Mouse (Mus musculus) brown adipose tissue, adult 24 weeks (tissue): ENCODE data around the gene Pld2. TPM values are rescaled to one million over a fixed set of nuclear protein-coding genes. Genes with fewer than 3 reads are reported as not detected.
"Not testable (repeated sequence)": the region's sequence is repeated elsewhere in the genome, so short reads cannot be mapped to it uniquely, and the experiment has no call there.

Source experiments
- H3K27ac ChIP-seq: fragments of 200-500 bp; replicated peaks from 2 replicates; pipeline ENCODE4 v1.5.1; 2012; ENCODE audit warnings: low read depth, mild to moderate bottlenecking, low read length
- H3K4me1 ChIP-seq: fragments of 200-500 bp; 2 replicates; pipeline ENCODE4 v1.6.1; 2012; ENCODE audit warnings: low read length, mixed read lengths; ENCODE audit not compliant: control insufficient read depth, insufficient read depth, insufficient read length
- H3K4me3 ChIP-seq: fragments of 200-500 bp; 2 replicates; pipeline ENCODE4 v1.5.1; 2012; ENCODE audit warnings: low read depth, mild to moderate bottlenecking, low read length, moderate library complexity; ENCODE audit not compliant: insufficient read depth
- polyA plus RNA-seq: library from polyadenylated mRNA; stranded (reverse); fragments of >200 nt; gene quantifications from 2 replicates; pipeline ENCODE4 v1.2.4, GENCODE M21; 2012; ENCODE audit not compliant: missing spikeins, insufficient read depth, insufficient read length

Gene Pld2
- polyA plus RNA-seq, 1 experiment = 5.9 TPM

- Histone ChIP-seq H3K4me3 (no peak overlapping the region), H3K4me1 (no peaks in the 10 kb centered on the region; the same call in 1 of the 2 replicates)
Observed at GRCm38 (mm10) chr11:70518436-70518835, 21.4 kb upstream of the Pld2 start.

GRCm38 (mm10) chr11:70518923-70519322 lies 20.9 kb upstream of the Pld2 start, which contains the start of gene Gltpd2:
Gene Gltpd2, plus strand, starts transcription at chr11:70519196.
- Histone ChIP-seq H3K27ac (no peak within 1 kb of the TSS), H3K4me1 (no peaks in the 10 kb centered on the region), H3K4me3 (peak within 1 kb of the TSS; percentile 44)

More at GRCm38 (mm10) chr11:70518436-70518835, 21.4 kb upstream of the Pld2 start:
- H3K27ac ChIP-seq = no peak overlapping the region

DNA sequence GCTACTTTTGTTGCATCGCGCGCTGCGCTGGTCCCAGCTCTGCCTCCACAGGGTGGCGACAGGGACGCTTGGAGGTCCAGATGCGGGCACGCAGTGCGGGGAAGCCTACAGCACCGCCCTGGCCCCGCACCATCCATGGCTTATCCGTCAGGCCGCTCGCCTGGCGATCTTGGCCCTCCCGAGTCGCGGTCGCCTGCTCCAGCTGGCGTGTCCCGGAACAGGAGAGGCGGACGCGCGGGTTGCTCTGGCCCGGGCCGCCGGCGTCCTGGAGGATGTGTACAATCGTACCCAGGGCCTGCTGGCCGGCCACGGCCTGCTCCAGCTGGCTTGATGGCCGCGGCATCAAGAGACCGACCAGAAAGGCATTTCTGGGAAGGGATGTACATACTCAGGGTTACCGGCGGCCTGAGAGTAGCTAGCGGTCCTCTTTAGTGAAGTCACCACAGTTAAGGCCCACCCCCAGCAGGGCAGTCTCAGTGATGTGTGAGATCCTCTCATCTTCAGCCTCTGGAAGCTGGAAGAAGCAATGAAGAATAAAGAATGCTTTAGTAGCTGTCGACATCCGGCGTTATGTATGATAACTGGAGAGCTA lies 19.6 kb upstream of the Pld2 start:
- Histone ChIP-seq H3K4me3 (peak overlapping the region; percentile 44), H3K27ac (0 out of 2 replicates have a peak overlapping the region, but pooled peaks have one; percentile 2), H3K4me1 (no peaks in the 10 kb centered on the region)

DNA sequence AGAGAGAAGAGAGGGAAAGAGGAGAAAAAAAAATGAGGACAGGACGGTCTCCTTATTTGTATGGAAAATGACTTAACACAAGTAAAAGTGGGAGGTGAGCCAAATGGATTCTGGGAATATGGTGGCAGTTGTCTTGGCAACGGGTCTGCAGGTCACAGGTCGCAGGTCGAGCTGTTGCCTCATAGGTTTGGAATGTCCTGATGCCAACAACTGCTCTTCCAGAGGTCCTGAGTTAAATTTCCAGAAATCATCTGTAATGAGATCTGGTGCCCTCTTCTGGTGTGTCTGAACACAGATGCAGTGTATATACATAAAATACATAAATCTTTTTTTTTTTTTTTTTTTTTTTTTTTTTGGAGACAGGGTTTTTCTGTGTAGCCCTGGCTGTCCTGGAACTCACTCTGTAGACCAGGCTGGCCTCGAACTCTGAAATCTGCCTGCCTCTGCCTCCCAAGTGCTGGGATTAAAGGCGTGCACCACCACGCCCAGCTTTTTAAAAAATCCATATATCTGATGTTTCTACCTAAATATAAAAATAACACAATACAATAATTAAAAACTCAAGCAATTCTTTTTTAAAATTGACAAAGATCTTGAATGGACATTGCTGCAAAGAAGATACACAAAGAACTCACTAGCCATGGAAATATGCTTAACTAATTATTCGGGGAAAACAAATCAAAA lies 16.4 kb upstream of the Pld2 start:
- not testable (repeated sequence) for H3K27ac ChIP-seq, H3K4me3 ChIP-seq, H3K4me1 ChIP-seq

DNA sequence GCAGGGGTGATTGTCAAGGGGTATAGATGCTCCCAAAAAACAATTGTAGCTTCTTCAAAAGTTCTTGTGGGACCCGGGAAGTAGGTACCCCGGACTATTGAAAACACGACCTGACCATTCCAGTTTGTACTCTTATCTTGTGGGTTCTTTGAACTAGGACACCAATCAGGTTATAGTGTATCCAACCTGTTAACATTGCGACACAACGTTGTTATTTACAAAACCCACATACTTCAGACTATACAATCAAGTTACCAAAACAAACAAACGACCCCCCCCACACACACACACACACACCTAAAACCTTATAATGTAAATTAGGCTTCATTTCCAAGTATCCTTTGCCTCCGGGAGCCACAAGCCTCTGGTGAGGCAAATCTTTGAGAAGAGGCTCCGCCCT lies 15.1 kb upstream of the Pld2 start:
- H3K27ac ChIP-seq = no peak overlapping the region

DNA sequence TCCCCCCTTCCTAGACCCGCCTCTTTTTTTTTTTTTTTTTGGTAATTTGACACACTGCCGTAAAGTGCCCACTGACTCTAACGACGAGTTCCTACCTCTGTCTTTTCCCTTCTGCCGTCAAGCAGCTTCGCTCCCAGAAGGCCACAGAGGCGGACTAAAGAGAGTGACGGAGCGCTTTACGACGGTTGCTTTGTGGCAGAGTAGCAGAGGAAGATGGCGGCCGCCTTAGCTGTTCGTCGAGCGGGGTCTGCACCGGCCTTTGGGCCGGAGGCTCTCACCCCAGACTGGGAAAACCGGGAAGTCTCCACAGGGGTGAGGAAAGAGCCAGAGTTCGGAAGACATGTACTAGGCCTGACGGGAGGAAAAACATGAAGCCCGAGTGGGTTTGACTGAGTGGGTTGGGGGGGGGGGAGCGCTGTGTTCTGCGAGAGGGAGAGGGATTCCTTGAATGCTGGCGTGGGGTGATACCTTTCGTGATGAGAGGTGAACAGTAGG lies 14.6 kb upstream of the Pld2 start, which contains the start of gene Psmb6:
TSS of gene Psmb6 (plus strand) at position 184 of the 495 bp plus-strand sequence.
- Histone ChIP-seq H3K4me1 (no peaks in the 10 kb centered on the region; the same call in 1 of the 2 replicates), H3K4me3 (peak within 1 kb of the TSS; percentile 75), H3K27ac (0 out of 2 replicates have a peak within 1 kb of the TSS, but pooled peaks have one; percentile 54)

More for the DNA sequence above, 15.1 kb upstream of the Pld2 start:
- Histone ChIP-seq H3K4me1 (no peaks in the 10 kb centered on the region; the same call in 1 of the 2 replicates), H3K4me3 (peak overlapping the region; percentile 47)

- Histone ChIP-seq H3K4me3 (peak overlapping the region; percentile 75), H3K27ac (no peak overlapping the region), H3K4me1 (no peaks in the 10 kb centered on the region; the same call in 1 of the 2 replicates)
Observed at GRCm38 (mm10) chr11:70525726-70526125, 14.1 kb upstream of the Pld2 start.

DNA sequence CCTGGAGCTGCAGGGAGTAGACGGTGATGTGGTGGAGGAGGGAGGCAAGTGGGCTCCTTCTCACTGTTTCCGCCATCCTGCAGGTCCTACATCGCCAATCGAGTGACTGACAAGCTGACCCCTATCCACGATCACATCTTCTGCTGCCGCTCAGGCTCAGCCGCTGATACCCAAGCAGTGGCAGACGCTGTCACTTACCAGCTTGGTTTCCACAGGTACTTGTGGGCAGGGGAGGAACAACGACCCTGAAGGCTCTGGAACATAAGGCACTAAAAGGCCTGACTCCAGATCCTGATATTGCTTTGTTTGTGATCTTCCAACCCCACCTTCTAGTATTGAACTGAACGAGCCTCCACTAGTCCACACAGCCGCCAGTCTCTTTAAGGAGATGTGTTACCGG lies 13.7 kb upstream of the Pld2 start:
- H3K27ac ChIP-seq = no peak overlapping the region
- H3K4me3 ChIP-seq = peak overlapping the region; percentile 75
- H3K4me1 ChIP-seq = no peaks in the 10 kb centered on the region; the same call in 1 of the 2 replicates

DNA sequence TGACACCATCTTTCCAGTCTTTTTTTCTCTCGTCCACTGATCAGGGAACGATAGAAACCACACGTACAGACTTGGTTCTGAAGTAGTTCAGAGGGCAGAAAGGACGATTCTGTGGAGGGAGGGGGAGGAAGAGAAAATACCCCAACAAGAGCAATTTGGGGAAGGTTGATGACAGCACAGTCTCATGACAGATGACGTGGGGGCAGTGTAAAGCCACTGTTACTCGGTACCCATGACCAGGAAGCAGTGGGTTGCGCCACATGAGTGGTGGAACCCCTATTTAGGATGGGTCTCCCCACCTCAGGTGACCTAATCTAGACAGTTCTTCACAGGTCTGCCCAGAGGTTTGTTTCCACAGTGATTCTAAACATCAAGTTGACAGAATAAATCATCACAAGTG lies 11.3 kb upstream of the Pld2 start:
- H3K4me1 ChIP-seq = no peaks in the 10 kb centered on the region; the same call in 1 of the 2 replicates
- no peak overlapping the region for H3K27ac ChIP-seq
- H3K4me3 ChIP-seq = no peak overlapping the region

- not testable (repeated sequence) for H3K27ac ChIP-seq, H3K4me3 ChIP-seq, H3K4me1 ChIP-seq
Observed at GRCm38 (mm10) chr11:70531065-70531464, 8.8 kb upstream of the Pld2 start.

DNA sequence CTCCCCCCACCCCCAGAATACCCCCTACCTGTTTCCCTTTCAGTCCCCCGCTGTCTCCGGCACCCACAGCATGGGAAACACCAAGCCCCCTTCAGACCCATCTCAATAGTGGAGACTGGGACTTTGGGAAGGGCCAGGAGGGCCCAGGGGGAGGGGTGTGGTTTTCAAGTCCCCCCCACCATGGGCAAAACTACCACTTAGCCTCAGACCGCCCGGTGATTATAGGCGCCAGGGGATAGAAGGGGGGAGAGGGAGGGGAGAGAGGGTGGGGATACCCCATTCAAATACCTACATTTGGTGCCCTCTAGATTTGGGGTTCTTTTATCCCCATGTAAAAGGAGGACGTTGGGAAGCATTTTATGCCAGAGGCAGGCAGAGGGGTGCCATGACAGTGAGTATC lies 7.0 kb upstream of the Pld2 start, which contains the start of gene Gm40193:
TSS of gene Gm40193 (minus strand) at position 101 of the 400 bp plus-strand sequence.
- no peak within 1 kb of the TSS for H3K27ac ChIP-seq
- H3K4me1 ChIP-seq = no peaks in the 10 kb centered on the region
- H3K4me3 ChIP-seq = no peak within 1 kb of the TSS

DNA sequence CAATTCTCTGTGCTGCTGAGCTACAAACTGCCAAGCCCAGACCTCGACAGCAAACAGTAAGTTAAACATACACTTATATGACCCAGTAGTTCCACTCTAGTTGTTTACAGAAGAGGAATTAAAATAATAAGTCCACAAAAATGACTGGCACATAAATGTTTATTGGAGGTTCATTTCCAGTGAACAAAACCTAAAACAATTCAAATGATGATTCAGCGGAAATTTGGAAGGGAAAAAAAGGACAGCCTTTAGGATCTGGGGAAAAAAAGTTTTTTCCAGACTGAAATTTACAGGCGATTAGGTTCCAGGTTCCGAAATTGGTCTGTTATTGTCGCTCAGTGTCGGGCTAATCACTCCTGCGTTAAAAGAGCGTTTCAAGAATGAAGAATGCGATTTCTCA lies 441 bp upstream of the Pld2 start:
- Histone ChIP-seq H3K4me3 (peak overlapping the region; percentile 71), H3K4me1 (peaks cover 5% of the 10 kb centered on the region), H3K27ac (peak overlapping the region; percentile 60)

DNA sequence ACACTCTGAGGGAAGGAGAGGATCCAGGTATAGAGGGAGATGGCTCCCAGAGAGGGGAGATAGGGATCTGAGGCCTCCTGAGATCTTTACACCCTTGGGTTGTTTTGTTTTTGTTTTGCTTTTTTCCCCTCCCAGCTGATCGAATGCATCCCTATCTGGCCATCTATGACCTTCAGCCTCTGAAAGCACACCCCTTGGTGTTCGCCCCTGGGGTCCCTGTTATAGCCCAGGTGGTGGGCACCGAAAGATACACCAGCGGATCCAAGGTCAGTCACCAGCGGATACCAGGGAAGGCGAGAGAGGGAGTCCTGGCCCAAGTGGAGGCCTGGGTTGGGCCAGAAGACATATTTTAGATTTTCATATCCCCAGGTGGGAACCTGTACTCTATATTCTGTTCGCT lies 1.1 kb downstream of the Pld2 start:
- peak overlapping the region; percentile 71 for H3K4me3 ChIP-seq
- peaks cover 5% of the 10 kb centered on the region for H3K4me1 ChIP-seq
- no peak overlapping the region for H3K27ac ChIP-seq

GRCm38 (mm10) chr11:70541415-70541814 lies 1.6 kb downstream of the Pld2 start:
- peak overlapping the region; percentile 71 for H3K4me3 ChIP-seq
- H3K27ac ChIP-seq = no peak overlapping the region
- peaks cover 5% of the 10 kb centered on the region for H3K4me1 ChIP-seq

DNA sequence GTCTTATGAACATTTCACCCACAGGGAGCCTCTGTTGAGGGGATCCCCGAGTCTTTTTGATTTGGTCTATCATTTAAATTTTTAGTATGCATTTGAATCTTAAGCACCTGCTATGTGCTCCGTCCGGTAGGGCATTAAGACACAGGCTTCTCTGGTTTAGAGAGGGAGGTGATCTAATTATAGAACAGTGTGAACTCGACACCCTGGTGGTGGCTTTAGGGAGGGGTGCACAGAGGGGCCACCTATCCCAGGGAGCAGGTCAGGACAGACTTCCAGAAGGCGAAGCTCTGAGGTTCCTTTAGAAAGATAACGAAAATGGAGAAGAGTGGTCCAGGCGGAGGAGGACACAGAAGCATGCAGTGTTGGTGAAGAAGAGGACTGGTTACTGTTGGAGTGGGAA lies 4.6 kb downstream of the Pld2 start:
- Histone ChIP-seq H3K4me1 (peaks cover 3% of the 10 kb centered on the region), H3K27ac (no peak overlapping the region), H3K4me3 (no peak overlapping the region)
